Mouse (Mus musculus): ENCODE measurements around the gene 4933424G06Rik. TPM values are rescaled to one million over a fixed set of nuclear protein-coding genes. Genes with fewer than 3 reads are reported as not detected.
A peak's percentile ranks its signal among the peaks of the same experiment; 100 is the strongest.

Gene 4933424G06Rik
- polyA plus RNA-seq, 1 experiment from 2014 or later, result 0.54 TPM

DNA sequence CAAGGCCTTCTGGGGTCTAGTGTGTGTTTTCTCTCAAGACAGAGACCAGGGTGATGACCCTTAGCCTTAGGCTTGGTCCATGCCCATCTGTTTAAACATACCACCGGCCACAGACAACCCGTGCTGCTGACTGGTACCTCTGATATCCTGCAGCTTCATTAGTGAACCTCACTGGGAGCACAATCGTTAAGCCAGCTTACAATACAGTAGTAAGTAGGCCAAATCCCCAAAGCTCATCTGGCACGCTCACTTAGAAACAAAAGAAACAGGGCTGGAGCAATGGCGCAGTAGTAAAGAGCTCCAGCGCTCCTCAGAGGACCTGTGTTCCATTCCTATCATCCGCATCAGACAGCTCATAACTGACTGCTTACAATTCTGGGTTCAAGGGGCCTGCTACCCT lies 29.1 kb upstream of the 4933424G06Rik start:
- no peak overlapping the region for H3K27ac ChIP-seq

DNA sequence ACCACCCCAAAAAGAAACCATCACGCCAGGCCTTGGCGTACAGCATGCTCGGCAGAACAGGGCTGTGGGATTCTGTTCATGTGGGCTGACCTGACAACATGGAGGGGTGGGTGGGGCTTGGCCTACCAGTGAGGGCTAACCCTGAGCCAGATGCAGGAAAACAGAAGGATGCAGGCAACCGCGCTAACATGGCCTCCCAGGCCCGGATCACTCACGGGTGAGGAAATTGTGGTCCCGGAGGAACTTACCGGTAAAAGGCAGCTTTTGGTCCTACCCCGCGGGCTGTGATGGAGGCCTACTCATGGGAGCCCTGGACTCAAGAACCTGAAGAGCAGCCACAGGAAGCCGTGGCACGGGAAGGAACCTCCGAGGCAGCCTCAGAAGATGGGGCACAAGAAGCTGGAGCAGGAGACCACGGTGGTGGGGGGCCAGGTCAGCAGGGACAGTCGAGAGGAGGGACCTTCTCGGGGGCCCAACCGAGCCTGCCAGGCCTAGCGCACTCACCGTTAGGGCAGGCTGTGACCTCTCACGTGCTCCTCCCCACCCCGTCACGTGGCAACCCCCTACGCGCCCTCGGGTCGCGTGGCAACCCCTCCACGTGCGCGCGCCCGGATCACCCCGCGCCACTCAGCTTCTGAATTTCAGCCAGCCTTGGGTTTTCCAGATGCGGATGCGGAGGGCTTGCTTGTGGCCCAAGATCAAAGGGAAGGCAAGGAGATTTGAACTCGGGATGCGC lies 27.2 kb upstream of the 4933424G06Rik start, which contains the start of gene Fam178b:
Fam178b (minus strand) TSS at position 564 of the 736 bp plus-strand sequence.
- ATAC-seq (ENCODE audit: low FRiP score) (no peak), DNase-seq (ENCODE audit: low spot score) (no peak)
- Histone ChIP-seq H3K9me3 (ENCODE audit: control insufficient read depth, low read length) (no peaks in the 10 kb centered on the region), H3K27me3 (ENCODE audit: control insufficient read depth, insufficient read depth, low read length) (no peaks in the 10 kb centered on the region), H3K4me1 (replicated peaks; ENCODE audit: control insufficient read depth, insufficient read depth, low read length) (no peaks in the 10 kb centered on the region), H3K27ac (no peak within 1 kb of the TSS), H3K9ac (no peak within 1 kb of the TSS), H3K4me2 (replicated peaks) (no peak within 1 kb of the TSS), H3K36me3 (replicated peaks; ENCODE audit: control insufficient read depth, insufficient read depth) (no peaks in the 10 kb centered on the region), H3K4me3 (replicated peaks; ENCODE audit: low read length) (no peak within 1 kb of the TSS)
- 94% methylated on average over 39 of the region's 39 CpGs for WGBS

More for the DNA sequence above, 29.1 kb upstream of the 4933424G06Rik start:
- Histone ChIP-seq H3K4me2 (replicated peaks) (no peak overlapping the region), H3K4me3 (replicated peaks; ENCODE audit: low read length) (no peak overlapping the region), H3K36me3 (replicated peaks; ENCODE audit: control insufficient read depth, insufficient read depth) (no peaks in the 10 kb centered on the region), H3K9ac (no peak overlapping the region), H3K4me1 (replicated peaks; ENCODE audit: control insufficient read depth, insufficient read depth, low read length) (no peaks in the 10 kb centered on the region), H3K9me3 (ENCODE audit: control insufficient read depth, low read length) (no peaks in the 10 kb centered on the region), H3K27me3 (ENCODE audit: control insufficient read depth, insufficient read depth, low read length) (no peaks in the 10 kb centered on the region)
- ATAC-seq (ENCODE audit: low FRiP score) (no peak), DNase-seq (ENCODE audit: low spot score) (no peak)
- 58% methylated on average over 7 of the region's 7 CpGs for WGBS

DNA sequence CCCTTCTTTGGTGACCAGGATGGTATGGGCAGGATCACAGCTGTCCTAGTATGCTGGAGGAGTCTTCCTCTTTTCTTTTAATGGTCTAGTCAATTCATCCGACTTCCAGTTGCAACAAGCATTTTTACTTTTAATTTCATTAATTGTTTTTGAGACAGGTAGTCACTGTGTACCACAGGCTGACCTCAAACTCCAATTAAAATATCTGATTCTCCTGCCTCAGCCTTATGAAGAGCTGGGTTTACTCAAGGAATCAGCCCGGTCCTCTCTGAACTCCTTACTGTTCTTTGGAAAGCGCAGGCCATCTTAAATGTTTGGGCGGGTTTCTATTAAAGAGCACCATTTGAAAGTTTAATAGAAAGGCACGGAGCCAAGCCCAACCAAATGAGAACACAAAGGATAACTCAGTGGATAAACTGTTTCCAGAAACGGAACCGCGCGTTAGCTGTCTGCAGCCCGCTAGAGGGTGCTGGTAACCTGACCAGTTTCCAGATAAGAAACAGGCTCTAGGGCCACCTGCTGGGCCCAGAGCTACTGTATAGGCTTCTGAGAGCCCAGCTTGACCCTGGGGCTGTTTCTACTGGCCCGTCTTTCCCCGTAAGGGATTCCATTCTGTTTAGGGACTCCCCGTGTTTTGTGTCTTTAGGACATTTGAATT lies 26.0 kb upstream of the 4933424G06Rik start:
- H3K9me3 ChIP-seq (ENCODE audit: control insufficient read depth, low read length), result no peaks in the 10 kb centered on the region

DNA sequence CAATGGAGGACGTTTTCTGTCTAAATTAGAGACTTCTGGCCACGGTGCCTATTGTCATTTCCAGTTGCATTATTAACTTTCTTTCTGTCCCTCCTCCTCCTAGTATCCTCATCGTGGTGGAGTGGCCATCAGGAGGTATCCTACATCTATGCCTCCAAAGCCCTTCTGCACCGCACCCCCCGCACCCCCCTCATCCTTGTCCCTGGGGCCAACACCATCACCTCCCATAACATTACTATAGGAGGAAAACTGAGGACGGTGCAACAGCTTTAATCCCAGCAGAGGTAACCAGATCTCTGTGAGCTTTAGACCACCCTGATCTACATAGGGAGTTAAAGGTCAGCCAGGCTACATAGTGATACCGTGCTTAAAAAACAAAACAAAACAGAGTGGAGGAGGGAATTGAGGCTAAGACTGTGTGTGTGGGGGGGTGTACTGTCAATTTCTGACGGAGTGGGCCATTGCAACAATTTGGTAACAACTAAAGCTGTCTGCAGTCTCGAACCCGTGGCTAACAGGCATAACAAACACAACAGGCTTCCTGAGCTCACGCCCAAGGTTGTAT lies 19.2 kb upstream of the 4933424G06Rik start:
- WGBS, result 63% methylated on average over 11 of the region's 11 CpGs
- peak; percentile 5 for ATAC-seq (ENCODE audit: low FRiP score)

More for the DNA sequence above, 26.0 kb upstream of the 4933424G06Rik start:
- no peak overlapping the region for H3K27ac ChIP-seq
- peak; percentile 83 for DNase-seq (ENCODE audit: low spot score)
- no peaks in the 10 kb centered on the region for H3K27me3 ChIP-seq (ENCODE audit: control insufficient read depth, insufficient read depth, low read length)
- ATAC-seq (ENCODE audit: low FRiP score), result peak; percentile 82
- WGBS, result 11% methylated on average over 13 of the region's 13 CpGs
- H3K9ac ChIP-seq, result no peak overlapping the region
- no peaks in the 10 kb centered on the region for H3K36me3 ChIP-seq (replicated peaks; ENCODE audit: control insufficient read depth, insufficient read depth)
- H3K4me2 ChIP-seq (replicated peaks), result no peak overlapping the region
- no peaks in the 10 kb centered on the region for H3K4me1 ChIP-seq (replicated peaks; ENCODE audit: control insufficient read depth, insufficient read depth, low read length)
- H3K4me3 ChIP-seq (replicated peaks; ENCODE audit: low read length), result no peak overlapping the region

DNA sequence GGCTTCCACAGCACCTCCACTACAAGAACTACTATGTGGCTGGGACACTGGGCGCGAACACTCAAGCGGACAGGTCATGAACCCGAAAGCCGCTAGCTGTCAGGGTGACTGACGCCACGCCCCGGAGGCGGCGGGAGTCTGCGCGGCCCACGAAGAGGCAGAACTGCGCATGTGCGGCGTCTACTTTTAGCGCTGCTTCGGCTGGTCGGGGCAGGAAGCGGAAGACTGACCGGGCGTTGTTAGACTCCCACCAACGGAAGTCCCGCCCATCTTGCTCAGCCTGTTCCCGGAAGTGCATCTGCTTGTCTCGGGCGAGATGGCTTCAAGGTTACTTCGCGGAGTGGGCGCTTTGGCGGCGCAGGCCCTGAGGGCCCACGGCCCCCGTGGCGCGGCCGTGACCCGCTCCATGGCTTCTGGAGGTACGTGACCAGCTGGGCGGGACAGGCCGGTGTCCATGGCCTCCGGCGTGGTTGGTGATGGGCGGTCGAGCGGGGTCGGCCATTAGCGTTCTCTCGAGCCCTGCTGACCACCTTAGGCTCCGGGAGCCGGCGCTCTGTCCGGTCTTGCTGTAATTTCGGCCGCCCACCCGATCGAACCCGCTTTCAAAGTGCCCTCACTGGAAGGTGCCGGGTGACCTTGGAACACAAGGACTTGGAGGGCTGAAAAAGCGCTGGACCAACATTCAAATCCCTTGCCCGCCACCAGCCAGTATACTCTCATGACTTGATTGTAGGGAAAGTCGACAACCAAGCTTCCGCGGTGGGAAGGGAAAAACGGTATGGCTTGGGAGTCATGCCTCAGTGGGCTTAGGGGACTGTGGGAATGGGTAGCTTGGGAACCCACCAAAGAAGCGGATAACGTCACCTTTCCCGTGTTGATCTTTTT lies 18.4 kb upstream of the 4933424G06Rik start, which contains the start of gene Cox5b:
Cox5b (plus strand) TSS at position 179 of the 885 bp plus-strand sequence.
- peak; percentile 95 for ATAC-seq (ENCODE audit: low FRiP score)
- Histone ChIP-seq H3K4me3 (replicated peaks; ENCODE audit: low read length) (peak within 1 kb of the TSS; percentile 76), H3K4me1 (replicated peaks; ENCODE audit: control insufficient read depth, insufficient read depth, low read length) (peaks cover 6% of the 10 kb centered on the region), H3K9ac (peak within 1 kb of the TSS; percentile 81), H3K4me2 (replicated peaks) (peak within 1 kb of the TSS; percentile 87), H3K9me3 (ENCODE audit: control insufficient read depth, low read length) (no peaks in the 10 kb centered on the region), H3K27me3 (ENCODE audit: control insufficient read depth, insufficient read depth, low read length) (no peaks in the 10 kb centered on the region), H3K27ac (peak within 1 kb of the TSS; percentile 52; the same call in 1 of the 2 replicates), H3K36me3 (replicated peaks; ENCODE audit: control insufficient read depth, insufficient read depth) (peaks cover 25% of the 10 kb centered on the region)
- 1% methylated on average over 67 of the region's 68 CpGs for WGBS
- peak; percentile 99 for DNase-seq (ENCODE audit: low spot score)

More for the DNA sequence above, 19.2 kb upstream of the 4933424G06Rik start:
- DNase-seq (ENCODE audit: low spot score), result no peak
- H3K27ac ChIP-seq, result peak overlapping the region; percentile 45; the same call in 1 of the 2 replicates
- H3K36me3 ChIP-seq (replicated peaks; ENCODE audit: control insufficient read depth, insufficient read depth), result peaks cover 25% of the 10 kb centered on the region
- H3K4me2 ChIP-seq (replicated peaks), result peak overlapping the region; percentile 87
- H3K9ac ChIP-seq, result peak overlapping the region; percentile 54
- peaks cover 6% of the 10 kb centered on the region for H3K4me1 ChIP-seq (replicated peaks; ENCODE audit: control insufficient read depth, insufficient read depth, low read length)
- H3K4me3 ChIP-seq (replicated peaks; ENCODE audit: low read length), result peak overlapping the region; percentile 76
- no peaks in the 10 kb centered on the region for H3K9me3 ChIP-seq (ENCODE audit: control insufficient read depth, low read length)
- H3K27me3 ChIP-seq (ENCODE audit: control insufficient read depth, insufficient read depth, low read length), result no peaks in the 10 kb centered on the region

DNA sequence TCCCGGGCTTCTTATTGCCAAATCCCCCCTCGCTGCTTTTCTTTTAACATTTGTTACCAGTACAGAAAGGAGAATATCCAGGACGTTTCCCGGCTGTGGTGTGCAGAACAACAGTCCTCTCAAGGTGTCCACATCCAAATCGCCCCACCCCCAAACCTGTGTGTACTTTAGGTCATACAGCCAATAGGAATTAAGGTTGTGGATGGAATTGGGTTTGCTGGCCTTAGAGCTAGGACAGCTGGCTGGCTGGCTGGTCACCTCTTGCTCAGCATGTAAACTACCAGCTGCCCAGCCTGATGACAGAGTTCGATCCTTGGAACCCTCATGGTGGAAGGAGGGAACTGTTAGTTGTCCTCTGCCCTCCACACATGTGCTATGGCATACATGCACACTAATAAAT lies 15.1 kb upstream of the 4933424G06Rik start:
- no peaks in the 10 kb centered on the region for H3K9me3 ChIP-seq (ENCODE audit: control insufficient read depth, low read length)
- H3K27ac ChIP-seq, result no peak overlapping the region
- H3K36me3 ChIP-seq (replicated peaks; ENCODE audit: control insufficient read depth, insufficient read depth), result peaks cover 43% of the 10 kb centered on the region
- no peak overlapping the region for H3K4me2 ChIP-seq (replicated peaks)
- H3K27me3 ChIP-seq (ENCODE audit: control insufficient read depth, insufficient read depth, low read length), result no peaks in the 10 kb centered on the region
- peaks cover 6% of the 10 kb centered on the region for H3K4me1 ChIP-seq (replicated peaks; ENCODE audit: control insufficient read depth, insufficient read depth, low read length)
- H3K9ac ChIP-seq, result no peak overlapping the region
- DNase-seq (ENCODE audit: low spot score) (no peak), ATAC-seq (ENCODE audit: low FRiP score) (no peak)
- WGBS, result 89% methylated on average over 6 of the region's 6 CpGs
- no peak overlapping the region for H3K4me3 ChIP-seq (replicated peaks; ENCODE audit: low read length)

DNA sequence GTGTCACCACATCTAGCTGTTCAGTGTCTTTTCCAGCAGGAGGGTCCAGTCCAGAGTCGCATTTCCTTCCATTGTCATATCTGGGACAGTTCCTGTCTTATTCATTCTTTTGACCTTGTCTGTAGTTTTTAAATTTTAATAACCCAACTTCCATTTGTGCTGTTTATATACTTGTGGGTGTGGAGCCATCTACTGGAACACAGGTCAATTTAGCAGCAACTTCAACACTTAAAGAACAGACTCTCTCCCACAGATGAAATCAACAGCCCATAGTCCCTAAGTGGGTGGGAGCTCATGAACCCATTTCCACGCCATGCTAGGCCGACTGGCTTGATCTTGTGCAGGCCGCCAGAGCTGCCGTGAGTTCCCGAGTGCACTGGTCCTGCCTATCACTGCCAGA lies 13.5 kb upstream of the 4933424G06Rik start:
- Histone ChIP-seq H3K9ac (no peak overlapping the region), H3K27me3 (ENCODE audit: control insufficient read depth, insufficient read depth, low read length) (no peaks in the 10 kb centered on the region), H3K27ac (no peak overlapping the region), H3K4me3 (replicated peaks; ENCODE audit: low read length) (no peak overlapping the region), H3K4me1 (replicated peaks; ENCODE audit: control insufficient read depth, insufficient read depth, low read length) (peaks cover 6% of the 10 kb centered on the region), H3K4me2 (replicated peaks) (no peak overlapping the region), H3K9me3 (ENCODE audit: control insufficient read depth, low read length) (no peaks in the 10 kb centered on the region), H3K36me3 (replicated peaks; ENCODE audit: control insufficient read depth, insufficient read depth) (peaks cover 58% of the 10 kb centered on the region)
- DNase-seq (ENCODE audit: low spot score), result no peak
- WGBS, result 74% methylated on average over 6 of the region's 6 CpGs
- ATAC-seq (ENCODE audit: low FRiP score), result no peak

DNA sequence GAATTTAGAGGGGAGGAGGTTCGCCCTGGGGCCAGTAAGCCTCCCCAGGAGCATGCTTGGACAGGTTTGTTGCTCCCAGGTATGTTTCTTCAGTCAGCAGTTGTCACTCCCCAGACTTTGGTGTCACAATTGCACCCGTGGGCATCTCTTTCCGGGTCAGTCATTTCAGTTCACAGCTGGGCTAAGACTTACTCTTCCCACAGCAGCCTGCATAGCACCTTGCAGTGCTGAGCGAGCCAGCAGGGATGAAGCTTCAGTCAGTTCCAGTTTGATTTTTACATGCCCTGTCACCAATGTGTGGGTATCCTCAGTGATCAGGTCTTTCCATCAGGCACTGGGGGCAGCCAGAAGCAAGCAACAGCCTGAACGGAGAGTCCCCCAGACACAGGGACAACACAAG lies 12.9 kb upstream of the 4933424G06Rik start:
- no peak overlapping the region for H3K4me3 ChIP-seq (replicated peaks; ENCODE audit: low read length)
- no peak overlapping the region for H3K9ac ChIP-seq
- no peaks in the 10 kb centered on the region for H3K27me3 ChIP-seq (ENCODE audit: control insufficient read depth, insufficient read depth, low read length)
- no peak overlapping the region for H3K4me2 ChIP-seq (replicated peaks)
- ATAC-seq (ENCODE audit: low FRiP score) (no peak), DNase-seq (ENCODE audit: low spot score) (no peak)
- H3K36me3 ChIP-seq (replicated peaks; ENCODE audit: control insufficient read depth, insufficient read depth), result peaks cover 63% of the 10 kb centered on the region
- H3K4me1 ChIP-seq (replicated peaks; ENCODE audit: control insufficient read depth, insufficient read depth, low read length), result peaks cover 5% of the 10 kb centered on the region
- no peaks in the 10 kb centered on the region for H3K9me3 ChIP-seq (ENCODE audit: control insufficient read depth, low read length)
- H3K27ac ChIP-seq, result no peak overlapping the region
- WGBS, result 76% methylated on average over 5 of the region's 5 CpGs
